Mouse (Mus musculus): ENCODE data around the gene Sco1. TPM values are rescaled to one million over a fixed set of nuclear protein-coding genes. Genes with fewer than 3 reads are reported as not detected.

Gene Sco1
- polyA plus RNA-seq, 2 experiments, result 2.9 to 4.8 TPM

DNA sequence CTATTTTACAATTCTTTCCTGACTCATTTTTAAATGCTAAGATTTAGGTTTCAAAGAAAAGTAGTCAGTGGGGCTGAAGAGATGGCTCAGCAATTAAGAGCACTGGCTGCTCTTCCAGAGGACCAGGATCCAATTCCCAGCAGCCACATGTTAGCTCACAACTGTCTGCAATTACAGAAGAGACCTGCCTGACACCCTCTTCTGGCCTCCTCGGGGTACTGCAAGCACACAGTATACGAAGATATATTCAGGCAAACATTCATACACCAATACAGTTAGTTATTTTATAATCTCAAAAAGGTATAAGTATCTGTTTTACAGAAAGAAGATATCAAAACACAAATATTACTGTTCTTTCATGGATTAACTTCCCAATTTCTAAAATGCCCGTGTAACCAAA is 12.7 kb upstream of the Sco1 start:
- Histone ChIP-seq H3K4me3 (ENCODE audit: insufficient read depth in 1 of 2, low read depth in 2 of 2, low read length in 2 of 2) (no peak overlapping the region), H3K9ac (replicated peaks) (no peak overlapping the region), H3K4me2 (ENCODE audit: low read depth) (no peak overlapping the region), H3K4me1 (replicated peaks; ENCODE audit: control insufficient read depth in 2 of 2, insufficient read depth in 2 of 2, low read length in 1 of 2) (peaks cover 0 to 3% of the 10 kb centered on the region in 2 experiments; a peak in 1 of 4 replicates), H3K27ac (no peak overlapping the region), H3K27me3 (ENCODE audit: control insufficient read depth, insufficient read depth, low read length) (no peaks in the 10 kb centered on the region), H3K9me3 (ENCODE audit: control insufficient read depth, low read length) (no peaks in the 10 kb centered on the region), H3K36me3 (replicated peaks; ENCODE audit: control insufficient read depth, insufficient read depth, low read depth) (peaks cover 2% of the 10 kb centered on the region)
- ATAC-seq (ENCODE audit: insufficient read depth) (no peak), DNase-seq (ENCODE audit: low read depth in 3 of 3, low spot score in 3 of 3) (no peak)
- TF ChIP-seq EP300 (IDR thresholded peaks at IDR 0.05; ENCODE audit: low read depth), result no peak
- TF ChIP-seq CTCF (IDR thresholded peaks at IDR 0.05; ENCODE audit: low read depth), result peak; percentile 49
- WGBS (ENCODE audit: insufficient replicate concordance), result 76% methylated on average over 3 of the region's 3 CpGs

DNA sequence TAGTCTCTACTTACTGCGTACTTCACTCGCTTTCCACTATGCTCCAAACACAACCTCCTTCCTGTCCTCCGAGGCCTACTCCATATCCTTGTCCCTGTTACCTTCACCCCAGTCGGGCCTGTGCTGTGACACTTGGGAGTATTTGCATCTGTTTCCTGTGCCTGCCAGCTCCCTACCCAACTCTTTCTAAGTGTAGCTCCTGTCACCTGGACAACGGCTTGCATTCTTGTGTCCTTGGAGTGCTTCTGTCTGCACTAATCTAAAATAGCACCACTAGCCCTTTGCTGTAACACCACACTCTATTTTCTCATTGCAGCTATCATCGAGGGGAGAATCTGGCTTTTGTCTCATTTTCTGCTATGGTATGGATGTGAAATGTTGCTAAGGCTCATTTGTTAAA is 12.0 kb upstream of the Sco1 start:
- Histone ChIP-seq H3K9me3 (ENCODE audit: control insufficient read depth, low read length) (no peaks in the 10 kb centered on the region), H3K36me3 (replicated peaks; ENCODE audit: control insufficient read depth, insufficient read depth, low read depth) (peaks cover 2% of the 10 kb centered on the region), H3K4me2 (ENCODE audit: low read depth) (no peak overlapping the region), H3K4me3 (ENCODE audit: insufficient read depth in 1 of 2, low read depth in 2 of 2, low read length in 2 of 2) (no peak overlapping the region), H3K27me3 (ENCODE audit: control insufficient read depth, insufficient read depth, low read length) (no peaks in the 10 kb centered on the region), H3K9ac (replicated peaks) (no peak overlapping the region), H3K27ac (no peak overlapping the region), H3K4me1 (replicated peaks; ENCODE audit: control insufficient read depth in 2 of 2, insufficient read depth in 2 of 2, low read length in 1 of 2) (peaks cover 0 to 3% of the 10 kb centered on the region in 2 experiments; a peak in 1 of 4 replicates)
- ATAC-seq (ENCODE audit: insufficient read depth), result no peak
- TF ChIP-seq EP300 (IDR thresholded peaks at IDR 0.05; ENCODE audit: low read depth) (no peak), CTCF (IDR thresholded peaks at IDR 0.05; ENCODE audit: low read depth) (no peak)
- no peak for DNase-seq (ENCODE audit: low read depth in 3 of 3, low spot score in 3 of 3)
- 79% methylated on average over 6 of the region's 6 CpGs for WGBS (ENCODE audit: insufficient replicate concordance)

DNA sequence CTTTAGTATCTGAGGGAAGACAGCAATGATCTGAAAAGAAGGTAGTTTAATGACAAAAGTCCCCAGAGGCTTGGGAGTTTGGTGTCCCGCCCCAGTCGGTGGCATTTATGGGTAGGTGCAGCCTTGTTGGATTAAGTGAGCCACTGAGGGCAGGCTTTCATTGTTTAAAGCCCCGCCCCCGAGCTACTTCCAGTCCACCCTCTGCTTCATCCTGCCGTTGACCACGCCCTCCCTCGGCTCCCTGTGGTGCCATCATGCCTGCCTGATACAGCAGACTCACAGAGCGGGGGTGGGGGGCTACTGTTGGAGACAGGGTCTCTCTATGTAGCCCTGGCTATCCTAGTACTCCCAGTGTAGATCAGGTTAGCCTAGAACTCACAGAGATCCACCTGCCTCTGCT is 9.5 kb upstream of the Sco1 start:
- Histone ChIP-seq H3K9me3 (ENCODE audit: control insufficient read depth, low read length) (no peaks in the 10 kb centered on the region), H3K4me2 (ENCODE audit: low read depth) (no peak overlapping the region), H3K4me3 (ENCODE audit: insufficient read depth in 1 of 2, low read depth in 2 of 2, low read length in 2 of 2) (no peak overlapping the region), H3K27ac (no peak overlapping the region), H3K27me3 (ENCODE audit: control insufficient read depth, insufficient read depth, low read length) (no peaks in the 10 kb centered on the region), H3K4me1 (replicated peaks; ENCODE audit: control insufficient read depth in 2 of 2, insufficient read depth in 2 of 2, low read length in 1 of 2) (peaks cover 0 to 7% of the 10 kb centered on the region in 2 experiments; a peak in 2 of 4 replicates), H3K9ac (replicated peaks) (no peak overlapping the region), H3K36me3 (replicated peaks; ENCODE audit: control insufficient read depth, insufficient read depth, low read depth) (no peaks in the 10 kb centered on the region; the same call in none of the 2 replicates)
- ATAC-seq (ENCODE audit: insufficient read depth) (peak; percentile 56; the same call in 1 of the 2 replicates), DNase-seq (ENCODE audit: low read depth in 3 of 3, low spot score in 3 of 3) (no peak)
- no peak for TF ChIP-seq CTCF (IDR thresholded peaks at IDR 0.05; ENCODE audit: low read depth)
- no peak for TF ChIP-seq EP300 (IDR thresholded peaks at IDR 0.05; ENCODE audit: low read depth)
- WGBS (ENCODE audit: insufficient replicate concordance), result 50% methylated on average over 8 of the region's 8 CpGs

DNA sequence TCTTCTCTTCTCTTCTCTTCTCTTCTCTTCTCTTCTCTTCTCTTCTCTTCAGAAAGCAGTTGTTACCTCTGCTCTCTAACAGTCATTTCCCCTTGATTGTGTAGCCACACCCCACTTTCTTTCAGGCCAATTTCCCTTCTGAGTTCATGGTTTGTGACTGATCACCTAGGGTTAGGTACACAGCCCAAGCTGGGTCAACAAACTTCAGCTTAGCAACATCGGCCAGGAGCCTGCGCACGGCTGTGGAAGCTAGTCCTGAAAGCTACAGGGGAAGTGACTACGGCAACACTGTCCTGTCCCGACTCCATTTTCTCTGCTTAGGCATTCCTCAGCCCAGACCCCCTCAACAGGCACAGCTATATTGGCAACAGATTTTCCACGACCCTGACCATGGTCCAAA is 7.5 kb upstream of the Sco1 start:
- no peak for DNase-seq (ENCODE audit: low read depth in 3 of 3, low spot score in 3 of 3)

DNA sequence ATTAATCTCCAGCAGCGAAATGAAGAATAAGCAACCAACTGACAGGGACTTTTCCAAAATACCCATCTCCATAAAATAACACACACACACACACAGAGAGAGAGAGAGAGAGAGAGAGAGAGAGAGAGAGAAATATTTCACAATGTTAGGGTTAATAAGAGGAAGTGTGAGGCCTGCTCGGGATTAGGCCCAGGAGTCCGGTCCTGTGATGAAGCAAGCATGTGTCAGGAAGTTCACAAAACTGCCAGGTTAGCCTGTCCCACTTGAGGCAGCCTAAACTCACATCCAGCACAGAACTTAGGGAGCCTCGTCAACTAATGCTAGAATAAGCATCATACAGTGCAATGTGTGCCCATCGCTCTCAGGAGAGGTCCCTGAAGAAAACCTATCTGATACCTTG is 5.3 kb upstream of the Sco1 start:
- Histone ChIP-seq H3K4me2 (ENCODE audit: low read depth) (no peak overlapping the region), H3K27me3 (ENCODE audit: control insufficient read depth, insufficient read depth, low read length) (no peaks in the 10 kb centered on the region), H3K27ac (no peak overlapping the region), H3K4me3 (ENCODE audit: insufficient read depth in 1 of 2, low read depth in 2 of 2, low read length in 2 of 2) (no peak overlapping the region), H3K4me1 (replicated peaks; ENCODE audit: control insufficient read depth in 2 of 2, insufficient read depth in 2 of 2, low read length in 1 of 2) (peaks cover 0 to 11% of the 10 kb centered on the region in 2 experiments; a peak in 3 of 4 replicates), H3K36me3 (replicated peaks; ENCODE audit: control insufficient read depth, insufficient read depth, low read depth) (no peaks in the 10 kb centered on the region), H3K9me3 (ENCODE audit: control insufficient read depth, low read length) (no peaks in the 10 kb centered on the region), H3K9ac (replicated peaks) (no peak overlapping the region)
- no peak for DNase-seq (ENCODE audit: low read depth in 3 of 3, low spot score in 3 of 3)
- no peak for ATAC-seq (ENCODE audit: insufficient read depth)
- no peak for TF ChIP-seq CTCF (IDR thresholded peaks at IDR 0.05; ENCODE audit: low read depth)
- no peak for TF ChIP-seq EP300 (IDR thresholded peaks at IDR 0.05; ENCODE audit: low read depth)
- WGBS (ENCODE audit: insufficient replicate concordance), result 64% methylated on average over 5 of the region's 5 CpGs

More for the DNA sequence above, 7.5 kb upstream of the Sco1 start:
- Histone ChIP-seq H3K4me1 (replicated peaks; ENCODE audit: control insufficient read depth in 2 of 2, insufficient read depth in 2 of 2, low read length in 1 of 2) (peaks cover 0 to 7% of the 10 kb centered on the region in 2 experiments; a peak in 2 of 4 replicates), H3K27me3 (ENCODE audit: control insufficient read depth, insufficient read depth, low read length) (no peaks in the 10 kb centered on the region), H3K27ac (no peak overlapping the region), H3K9ac (replicated peaks) (no peak overlapping the region), H3K9me3 (ENCODE audit: control insufficient read depth, low read length) (no peaks in the 10 kb centered on the region), H3K36me3 (replicated peaks; ENCODE audit: control insufficient read depth, insufficient read depth, low read depth) (no peaks in the 10 kb centered on the region; the same call in none of the 2 replicates), H3K4me2 (ENCODE audit: low read depth) (0 out of 2 replicates have a peak overlapping the region, but pooled peaks have one; percentile 21), H3K4me3 (ENCODE audit: insufficient read depth in 1 of 2, low read depth in 2 of 2, low read length in 2 of 2) (no peak overlapping the region)
- peak; percentile 61 for ATAC-seq (ENCODE audit: insufficient read depth)
- 63% methylated on average over 6 of the region's 6 CpGs for WGBS (ENCODE audit: insufficient replicate concordance)
- TF ChIP-seq EP300 (IDR thresholded peaks at IDR 0.05; ENCODE audit: low read depth), result no peak
- TF ChIP-seq CTCF (IDR thresholded peaks at IDR 0.05; ENCODE audit: low read depth), result no peak
